Mouse (Mus musculus) embryonic facial prominence, embryonic 15.5 days (tissue): ENCODE data around the gene Dph6. TPM values are rescaled to one million over a fixed set of nuclear protein-coding genes. Genes with fewer than 3 reads are reported as not detected.
"Not testable (repeated sequence)": the region's sequence is repeated elsewhere in the genome, so short reads cannot be mapped to it uniquely, and the experiment has no call there.

Source experiments
- ATAC-seq: fragments of 200-750 bp; cut with Nextera tagmentation; 2 replicates; pipeline ENCODE4 v1.8.0; 2017; ENCODE audit warnings: low read depth, moderate TSS enrichment; ENCODE audit not compliant: insufficient number of reproducible peaks, low FRiP score, low TSS enrichment
- H3K27ac ChIP-seq: fragments of 300-500 bp; sonication (generic); replicated peaks from 2 replicates; pipeline ENCODE4 v1.5.1; 2015; ENCODE audit warnings: mild to moderate bottlenecking, inconsistent platforms
- H3K27me3 ChIP-seq: fragments of 300-500 bp; sonication (generic); 2 replicates; pipeline ENCODE4 v1.6.1; 2015; ENCODE audit warnings: inconsistent platforms
- H3K36me3 ChIP-seq: fragments of 300-500 bp; sonication (generic); 2 replicates; pipeline ENCODE4 v1.6.1; 2015; ENCODE audit warnings: mild to moderate bottlenecking, inconsistent platforms
- H3K4me1 ChIP-seq: fragments of 300-500 bp; sonication (generic); 2 replicates; pipeline ENCODE4 v1.6.1; 2015; ENCODE audit warnings: inconsistent platforms
- H3K4me2 ChIP-seq: fragments of 300-500 bp; sonication (generic); replicated peaks from 2 replicates; pipeline ENCODE4 v1.6.1; 2015; ENCODE audit warnings: mild to moderate bottlenecking, inconsistent platforms
- H3K4me3 ChIP-seq: fragments of 300-500 bp; sonication (generic); replicated peaks from 2 replicates; pipeline ENCODE4 v1.5.1; 2015; ENCODE audit warnings: mild to moderate bottlenecking, inconsistent platforms
- H3K9ac ChIP-seq: fragments of 300-500 bp; sonication (generic); 2 replicates; pipeline ENCODE4 v1.6.1; 2015; ENCODE audit warnings: inconsistent platforms
- H3K9me3 ChIP-seq: fragments of 300-500 bp; sonication (generic); replicated peaks from 2 replicates; pipeline ENCODE4 v1.6.1; 2016; ENCODE audit warnings: inconsistent platforms
- WGBS: fragments of 180-500 bp; shearing (Covaris S2); methylation state at CpG from one replicate; pipeline ENCODE4 v1.1.7; 2015; 5-methylcytosine and 5-hydroxymethylcytosine counted together
- polyA plus RNA-seq: library from polyadenylated mRNA; unstranded; fragments of >200 nt; fragmentation: Nextera tagmentation; extraction: Ambion mirVana; gene quantifications from 2 replicates; pipeline ENCODE4 v1.2.1, GENCODE M21; 2015

The Dph6 gene
- polyA plus RNA-seq, 1 experiment from 2014 or later = 25.6 TPM

DNA sequence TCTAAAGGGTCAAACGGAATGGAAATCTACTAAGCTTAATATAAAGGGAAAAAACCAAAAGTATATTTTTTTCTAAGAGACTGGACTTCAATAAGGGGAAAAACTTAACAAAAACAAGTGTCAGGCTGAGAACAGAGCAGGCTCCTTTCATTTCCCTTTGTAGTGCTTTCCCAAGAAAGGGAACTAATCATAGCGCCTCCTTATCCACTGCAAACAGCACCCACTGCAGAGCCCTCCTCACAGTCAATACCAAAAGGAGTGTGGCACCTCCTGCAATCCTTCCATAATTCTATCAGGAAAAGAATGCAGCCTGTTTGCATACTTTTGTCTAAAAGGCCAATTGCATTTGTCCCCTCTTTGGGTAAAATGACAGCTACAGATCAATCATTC is 32.2 kb downstream of the Dph6 start:
- no peaks in the 10 kb centered on the region for H3K4me1 ChIP-seq
- H3K4me2 ChIP-seq = no peak overlapping the region
- 13% methylated on average over 2 of the region's 2 CpGs for WGBS
- H3K36me3 ChIP-seq = no peaks in the 10 kb centered on the region
- no peak overlapping the region for H3K9ac ChIP-seq
- no peak overlapping the region for H3K27ac ChIP-seq
- no peak for ATAC-seq
- H3K4me3 ChIP-seq = no peak overlapping the region
- H3K27me3 ChIP-seq = no peaks in the 10 kb centered on the region
- no peaks in the 10 kb centered on the region for H3K9me3 ChIP-seq

DNA sequence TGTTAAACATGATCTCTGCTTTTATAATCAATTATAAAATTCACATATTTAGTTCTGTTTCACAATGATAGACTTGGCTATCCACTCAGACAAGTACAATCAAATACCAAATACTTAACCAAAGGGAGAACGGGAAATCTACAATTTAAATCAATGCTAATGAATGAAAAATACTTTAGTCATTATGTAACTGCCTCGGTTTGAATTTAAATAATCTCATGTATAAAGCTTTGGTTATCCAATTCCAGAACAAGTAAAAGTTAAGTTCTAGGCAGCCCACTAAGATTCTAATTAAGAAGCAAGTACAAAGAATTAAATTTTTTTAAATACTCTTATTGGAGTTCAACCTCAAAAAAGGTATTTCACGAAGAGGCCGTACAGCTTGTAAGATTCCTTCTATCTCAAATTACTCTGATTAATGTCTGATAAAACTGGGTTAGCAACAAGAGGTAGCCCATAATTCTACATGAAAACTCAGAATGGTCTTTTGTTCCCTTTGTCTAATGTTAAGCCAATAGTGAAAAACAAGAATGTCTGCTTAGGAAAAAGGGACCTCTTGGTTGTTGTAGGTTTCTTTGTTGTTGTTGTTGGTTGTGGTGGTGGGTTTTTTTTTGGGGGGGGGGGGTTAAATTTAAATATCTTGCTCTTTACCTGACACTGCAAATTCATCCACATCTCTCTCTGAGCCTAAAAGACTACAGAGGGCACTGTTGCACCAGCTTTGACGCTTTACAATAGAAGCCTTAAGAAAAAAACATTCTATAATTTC is 32.8 kb downstream of the Dph6 start:
- Histone ChIP-seq H3K9ac (no peak overlapping the region), H3K4me1 (no peaks in the 10 kb centered on the region), H3K36me3 (no peaks in the 10 kb centered on the region), H3K27ac (no peak overlapping the region), H3K4me3 (no peak overlapping the region), H3K4me2 (no peak overlapping the region), H3K27me3 (no peaks in the 10 kb centered on the region), H3K9me3 (no peaks in the 10 kb centered on the region)
- WGBS = 40% methylated on average over 5 of the region's 5 CpGs
- no peak for ATAC-seq

DNA sequence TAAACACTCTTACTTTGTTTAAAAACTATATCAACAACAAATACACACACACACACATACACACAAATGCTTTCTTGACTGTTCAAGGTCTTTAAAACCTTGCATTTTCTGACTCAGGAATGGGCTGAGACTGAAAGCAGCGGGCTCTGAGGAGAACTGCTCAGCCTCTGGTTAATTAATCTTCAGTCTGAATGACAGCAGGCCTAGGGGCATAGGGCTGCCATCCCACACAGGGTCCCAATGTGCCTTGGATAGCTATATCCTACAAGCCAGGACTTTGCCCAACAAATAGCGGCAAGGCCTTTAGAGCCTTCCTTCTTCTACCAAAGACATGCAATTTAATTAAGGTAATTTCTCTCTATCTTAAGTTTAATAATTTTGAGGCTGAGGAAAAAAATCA is 43.2 kb downstream of the Dph6 start:
- whole genome bisulfite sequencing = 47% methylated on average over 2 of the region's 2 CpGs

DNA sequence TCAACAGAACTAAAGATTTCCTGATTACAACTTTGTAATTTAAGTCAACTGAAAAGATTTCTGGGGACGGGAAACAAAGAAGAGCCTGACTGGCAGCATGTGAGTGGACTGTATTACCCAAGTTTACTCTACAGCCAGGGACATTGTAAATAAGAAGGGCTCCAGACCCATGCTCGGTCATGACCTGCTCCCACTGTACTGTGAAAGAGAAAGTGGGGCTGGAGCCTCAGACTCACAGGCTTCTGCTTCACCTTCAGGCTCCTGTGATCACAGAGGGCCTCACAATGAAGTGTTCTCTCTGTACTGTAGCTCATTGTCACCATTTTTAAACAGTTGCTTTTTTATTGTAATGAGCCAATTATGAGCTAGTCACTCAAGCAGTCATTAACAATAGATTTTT is 44.7 kb downstream of the Dph6 start:
- 27% methylated on average over 2 of the region's 2 CpGs for WGBS
- H3K9ac ChIP-seq = no peak overlapping the region
- H3K27ac ChIP-seq = no peak overlapping the region
- ATAC-seq = no peak
- H3K36me3 ChIP-seq = no peaks in the 10 kb centered on the region
- no peaks in the 10 kb centered on the region for H3K27me3 ChIP-seq
- no peaks in the 10 kb centered on the region for H3K9me3 ChIP-seq
- H3K4me1 ChIP-seq = no peaks in the 10 kb centered on the region
- H3K4me2 ChIP-seq = no peak overlapping the region
- H3K4me3 ChIP-seq = no peak overlapping the region

More for the DNA sequence above, 43.2 kb downstream of the Dph6 start:
- Histone ChIP-seq H3K27me3 (no peaks in the 10 kb centered on the region), H3K4me3 (no peak overlapping the region), H3K9me3 (no peaks in the 10 kb centered on the region), H3K4me1 (no peaks in the 10 kb centered on the region), H3K4me2 (no peak overlapping the region), H3K27ac (no peak overlapping the region), H3K36me3 (no peaks in the 10 kb centered on the region), H3K9ac (no peak overlapping the region)
- no peak for ATAC-seq

DNA sequence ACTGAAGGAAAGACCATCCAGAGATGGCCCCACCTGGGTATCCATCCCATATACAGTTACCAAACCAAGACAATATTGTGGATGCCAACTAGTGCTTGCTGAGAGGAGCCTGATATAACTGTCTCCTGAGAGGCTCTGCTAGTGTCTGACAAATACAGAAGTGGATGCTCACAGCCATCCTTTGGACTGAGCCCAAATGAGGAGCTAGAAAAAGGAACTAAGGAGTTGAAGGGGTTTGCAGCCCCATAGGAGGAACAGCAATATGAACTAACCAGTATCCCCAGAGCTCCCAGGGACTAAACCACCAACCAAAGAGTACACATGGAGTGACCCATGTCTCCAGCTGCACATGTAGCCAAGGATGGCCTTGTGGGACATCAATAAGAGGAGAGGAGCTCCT is 49.6 kb downstream of the Dph6 start:
- H3K9me3 ChIP-seq, H3K27me3 ChIP-seq, H3K9ac ChIP-seq, H3K27ac ChIP-seq, H3K4me1 ChIP-seq, H3K4me3 ChIP-seq, H3K4me2 ChIP-seq, ATAC-seq, H3K36me3 ChIP-seq: not testable (repeated sequence)

DNA sequence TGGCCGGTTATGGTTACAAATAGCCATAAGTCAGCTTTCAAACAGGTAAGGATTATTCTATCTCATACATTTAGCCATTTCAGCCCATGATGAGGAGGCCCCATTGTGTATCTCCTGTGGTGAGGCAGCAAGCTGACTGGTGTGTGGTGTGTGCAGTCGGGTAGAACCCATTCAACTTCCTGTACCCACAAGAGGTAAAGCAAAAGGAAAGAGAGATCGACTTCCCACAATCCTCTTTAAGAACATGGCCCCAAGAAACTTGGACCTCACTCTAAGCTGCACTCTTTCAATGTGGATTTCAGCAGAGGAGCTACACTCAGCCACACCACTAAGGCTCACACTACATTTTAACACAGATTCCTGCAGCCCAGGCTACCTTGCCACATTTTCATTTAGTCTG is 53.6 kb downstream of the Dph6 start:
- no peak overlapping the region for H3K4me3 ChIP-seq
- no peak overlapping the region for H3K27ac ChIP-seq
- H3K4me1 ChIP-seq = no peaks in the 10 kb centered on the region
- H3K9ac ChIP-seq = no peak overlapping the region
- H3K4me2 ChIP-seq = no peak overlapping the region
- no peaks in the 10 kb centered on the region for H3K36me3 ChIP-seq
- WGBS = 89% methylated on average over 3 of the region's 3 CpGs
- H3K27me3 ChIP-seq = no peaks in the 10 kb centered on the region
- no peak for ATAC-seq
- no peaks in the 10 kb centered on the region for H3K9me3 ChIP-seq

DNA sequence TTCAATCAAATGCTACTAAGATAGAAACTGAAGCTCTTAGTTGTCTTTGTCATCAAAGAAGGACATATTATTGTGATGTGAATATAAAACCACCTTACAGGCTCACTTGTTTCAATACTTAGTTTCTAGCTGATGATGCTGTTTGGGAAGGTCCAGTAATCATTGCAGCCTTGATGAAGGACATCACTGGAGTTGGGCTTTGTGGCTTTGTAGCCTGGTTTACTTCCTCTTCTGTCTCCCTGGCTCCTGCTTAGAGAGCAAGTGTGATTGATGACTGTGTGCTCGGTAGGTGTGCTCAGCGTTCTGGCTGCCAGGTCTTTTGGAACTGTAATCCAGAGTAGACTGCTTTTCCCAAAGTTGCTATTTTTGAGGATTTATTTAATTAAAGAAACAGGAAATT is 55.0 kb downstream of the Dph6 start:
- 63% methylated on average over 2 of the region's 2 CpGs for WGBS
- no peaks in the 10 kb centered on the region for H3K9me3 ChIP-seq
- H3K9ac ChIP-seq = no peak overlapping the region
- H3K27me3 ChIP-seq = no peaks in the 10 kb centered on the region
- no peak overlapping the region for H3K4me3 ChIP-seq
- H3K27ac ChIP-seq = no peak overlapping the region
- no peaks in the 10 kb centered on the region for H3K4me1 ChIP-seq
- ATAC-seq = no peak
- H3K4me2 ChIP-seq = no peak overlapping the region
- no peaks in the 10 kb centered on the region for H3K36me3 ChIP-seq

DNA sequence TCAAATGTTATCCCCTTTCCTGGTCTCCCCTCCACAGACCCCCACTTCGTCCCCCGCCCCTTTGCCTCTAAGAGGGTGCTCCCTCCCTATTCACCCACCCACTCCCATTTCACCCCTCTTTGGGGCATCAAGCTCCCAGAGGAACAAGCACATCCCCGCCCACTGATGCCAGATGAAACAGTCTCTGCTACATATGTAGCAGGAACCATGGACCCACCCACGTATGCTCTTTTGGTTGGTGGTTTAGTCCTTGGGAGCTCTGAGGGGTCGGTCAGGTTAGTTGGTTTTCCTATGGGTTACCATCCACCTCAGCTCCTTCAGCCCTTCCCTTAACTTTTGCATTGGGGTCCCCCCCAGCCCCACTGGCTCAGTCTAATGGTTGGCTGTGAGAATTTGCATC is 61.4 kb downstream of the Dph6 start:
- 91% methylated on average over 5 of the region's 5 CpGs for WGBS
- Histone ChIP-seq H3K9me3 (no peaks in the 10 kb centered on the region), H3K27ac (no peak overlapping the region), H3K36me3 (no peaks in the 10 kb centered on the region), H3K27me3 (no peaks in the 10 kb centered on the region), H3K4me3 (no peak overlapping the region), H3K9ac (no peak overlapping the region), H3K4me1 (no peaks in the 10 kb centered on the region), H3K4me2 (no peak overlapping the region)
- ATAC-seq = no peak

DNA sequence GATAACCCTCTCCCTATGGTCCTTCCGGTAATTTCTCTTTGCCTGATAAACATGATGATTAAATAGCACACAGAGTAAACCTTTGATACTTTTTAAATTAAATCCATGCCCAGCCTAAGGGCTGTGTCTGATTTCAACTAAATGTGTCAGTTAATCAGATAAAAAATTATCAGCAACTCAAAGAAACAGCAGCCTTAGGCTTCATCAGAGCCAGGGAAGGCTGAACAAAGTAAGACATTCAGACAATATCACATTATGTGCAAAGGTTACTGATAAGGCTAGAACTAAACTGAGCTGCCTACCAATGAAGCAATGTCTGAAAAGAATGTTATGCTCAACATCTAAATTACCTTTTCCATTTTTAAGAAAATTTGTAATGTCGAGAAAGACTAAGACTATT is 74.0 kb downstream of the Dph6 start:
- WGBS = 63% methylated on average over 2 of the region's 2 CpGs
- Histone ChIP-seq H3K9me3 (no peaks in the 10 kb centered on the region), H3K36me3 (no peaks in the 10 kb centered on the region), H3K9ac (no peak overlapping the region), H3K27me3 (no peaks in the 10 kb centered on the region), H3K4me2 (no peak overlapping the region), H3K4me3 (no peak overlapping the region), H3K4me1 (no peaks in the 10 kb centered on the region), H3K27ac (no peak overlapping the region)
- no peak for ATAC-seq

DNA sequence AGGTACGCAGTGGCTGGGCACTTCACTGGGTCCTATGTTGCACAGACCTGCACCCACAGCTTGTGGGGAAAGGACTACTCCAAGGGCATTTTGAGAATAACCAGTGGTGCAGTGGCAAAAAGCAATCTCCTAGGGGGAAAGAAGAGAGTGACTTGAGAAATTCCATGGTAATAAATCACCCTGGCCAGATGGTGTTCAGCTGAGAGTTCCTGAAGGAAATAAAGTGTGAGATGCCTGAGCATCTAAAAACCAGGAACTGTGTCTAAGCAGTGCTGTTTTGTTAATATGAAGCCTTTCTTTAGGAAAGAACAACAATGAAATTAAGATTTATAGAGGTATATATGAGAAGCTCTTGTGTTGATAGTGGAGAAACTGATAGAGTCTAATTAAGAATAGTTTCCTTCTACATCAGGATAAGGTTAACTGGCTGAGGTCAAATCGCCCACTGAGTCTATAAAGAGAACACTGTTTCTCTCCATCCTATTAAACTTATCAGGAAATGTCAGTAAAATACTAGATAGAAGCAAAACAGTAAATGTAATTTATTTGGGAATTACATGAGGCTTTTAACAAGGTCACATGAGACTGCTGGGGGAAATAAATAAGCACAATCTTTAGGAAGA is 111.7 kb downstream of the Dph6 start:
- H3K4me2 ChIP-seq = no peak overlapping the region
- no peaks in the 10 kb centered on the region for H3K9me3 ChIP-seq
- no peak overlapping the region for H3K9ac ChIP-seq
- H3K4me3 ChIP-seq = no peak overlapping the region
- no peaks in the 10 kb centered on the region for H3K36me3 ChIP-seq
- no peak for ATAC-seq
- no peaks in the 10 kb centered on the region for H3K27me3 ChIP-seq
- H3K4me1 ChIP-seq = no peaks in the 10 kb centered on the region
- no peak overlapping the region for H3K27ac ChIP-seq
- WGBS = 88% methylated on average over 2 of the region's 2 CpGs

DNA sequence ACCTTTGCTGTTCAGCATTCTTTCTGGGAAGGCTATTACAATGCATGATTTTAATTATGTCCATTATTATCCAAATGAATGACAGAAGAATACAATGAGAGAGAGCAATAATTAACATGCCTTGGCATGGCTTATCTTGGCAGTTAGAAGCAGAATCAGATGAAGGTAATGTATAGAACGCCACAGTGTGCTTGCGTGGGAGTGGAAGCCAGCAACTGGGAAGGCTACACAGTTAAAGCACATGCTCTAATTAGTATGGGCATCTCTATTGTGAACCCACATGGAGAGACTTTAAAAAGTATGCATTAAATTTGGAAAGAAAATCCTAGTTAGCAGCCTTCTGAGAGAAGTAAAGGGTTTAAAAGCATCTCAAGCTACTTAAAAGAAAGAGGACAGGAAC is 112.4 kb downstream of the Dph6 start:
- Histone ChIP-seq H3K27ac (no peak overlapping the region), H3K9me3 (no peaks in the 10 kb centered on the region), H3K4me3 (no peak overlapping the region), H3K36me3 (no peaks in the 10 kb centered on the region), H3K27me3 (no peaks in the 10 kb centered on the region), H3K4me2 (no peak overlapping the region), H3K9ac (no peak overlapping the region), H3K4me1 (no peaks in the 10 kb centered on the region)
- WGBS = 69% methylated on average over 2 of the region's 2 CpGs
- ATAC-seq = no peak

DNA sequence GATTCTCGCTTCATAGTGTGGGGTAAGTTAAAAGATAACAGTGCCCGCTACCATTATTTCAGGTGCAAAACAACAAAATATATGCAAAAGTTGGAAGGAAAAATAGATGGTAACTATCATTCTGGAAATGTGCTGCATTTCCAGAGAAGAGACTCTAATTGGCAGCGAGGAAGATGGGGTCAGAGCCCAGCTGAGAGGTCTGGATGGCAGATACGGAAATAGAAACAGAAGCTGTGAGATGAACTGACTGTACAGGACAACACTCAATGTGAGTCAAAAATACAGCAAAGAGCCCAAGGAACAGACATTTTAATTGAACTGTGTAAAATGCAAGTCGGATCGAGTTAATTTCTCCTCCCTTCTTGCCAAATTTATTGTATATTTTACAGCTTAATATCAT is 114.3 kb downstream of the Dph6 start:
- Histone ChIP-seq H3K9ac (no peak overlapping the region), H3K4me3 (no peak overlapping the region), H3K4me1 (no peaks in the 10 kb centered on the region), H3K27ac (no peak overlapping the region), H3K9me3 (no peaks in the 10 kb centered on the region), H3K4me2 (no peak overlapping the region), H3K27me3 (no peaks in the 10 kb centered on the region), H3K36me3 (no peaks in the 10 kb centered on the region)
- 92% methylated on average over 6 of the region's 6 CpGs for WGBS
- ATAC-seq = no peak
